Mouse (Mus musculus) MEL (cell line): Measurements from ENCODE around the gene Gm13090. TPM values are rescaled to one million over a fixed set of nuclear protein-coding genes. Genes with fewer than 3 reads are reported as not detected.

Experiments used
- DNase-seq: peaks from one replicate; pipeline ENCODE4 v3.0.0; 2011; ENCODE audit warnings: low read depth, low spot score
- H3K27ac ChIP-seq: 2 replicates; pipeline ENCODE4 v1.5.1; 2012; ENCODE audit warnings: low read depth, mild to moderate bottlenecking, control low read depth, low read length, moderate library complexity; ENCODE audit not compliant: control insufficient read depth
- H3K27me3 ChIP-seq, 2 experiments: fragments of 150-350 bp in 1 of 2; sonication (generic) in 1 of 2; 2 replicates each; pipeline ENCODE4 v1.6.1; 2012; ENCODE audit warnings: low read length in 2 of 2, mild to moderate bottlenecking in 2 of 2, improper control_type of control experiment in 1 of 2, moderate library complexity in 1 of 2; ENCODE audit not compliant: insufficient read depth in 2 of 2, control insufficient read depth in 1 of 2
- H3K36me3 ChIP-seq, 2 experiments: 2 replicates each; pipeline ENCODE4 v1.6.1; 2012 to 2014; ENCODE audit warnings: low read length in 2 of 2, improper control_type of control experiment in 1 of 2, inconsistent platforms in 1 of 2, mild to moderate bottlenecking in 1 of 2; ENCODE audit not compliant: insufficient read depth in 2 of 2, control insufficient read depth in 1 of 2
- H3K4me1 ChIP-seq, 2 experiments: fragments of 150-350 bp in 1 of 2; sonication (generic) in 1 of 2; 2 replicates each; pipeline ENCODE4 v1.6.1; 2012; ENCODE audit warnings: low read length in 2 of 2, improper control_type of control experiment in 1 of 2, mild to moderate bottlenecking in 1 of 2; ENCODE audit not compliant: insufficient read depth in 2 of 2, control insufficient read depth in 1 of 2
- H3K4me3 ChIP-seq, 2 experiments: fragments of 150-350 bp in 1 of 2; sonication (generic) in 1 of 2; 2 replicates each; pipeline ENCODE4 v1.5.1; 2012; ENCODE audit warnings: low read depth in 2 of 2, low read length in 2 of 2, mild to moderate bottlenecking in 2 of 2, moderate library complexity in 2 of 2, control low read depth in 1 of 2, improper control_type of control experiment in 1 of 2; ENCODE audit not compliant: control insufficient read depth in 1 of 2, insufficient read depth in 1 of 2
- H3K79me2 ChIP-seq: 2 replicates; pipeline ENCODE4 v1.6.1; 2012; ENCODE audit warnings: mild to moderate bottlenecking, low read length, moderate library complexity; ENCODE audit not compliant: control insufficient read depth, poor library complexity, insufficient read depth
- H3K9ac ChIP-seq: 2 replicates; pipeline ENCODE4 v1.6.1; 2012; ENCODE audit warnings: low read depth, mild to moderate bottlenecking, control low read depth, low read length, moderate library complexity; ENCODE audit not compliant: control insufficient read depth, poor library complexity, severe bottlenecking
- H3K9me3 ChIP-seq: fragments of 150-350 bp; sonication (generic); replicated peaks from 2 replicates; pipeline ENCODE4 v1.6.1; 2012; ENCODE audit warnings: mild to moderate bottlenecking, low read length, improper control_type of control experiment, moderate library complexity; ENCODE audit not compliant: insufficient read depth
- BHLHE40 ChIP-seq: IDR thresholded peaks from 2 replicates; pipeline ENCODE4 v1.6.1; 2012; ENCODE audit warnings: low read depth, mild to moderate bottlenecking, inconsistent platforms, low read length, improper control_type of control experiment, borderline replicate concordance
- CHD1 ChIP-seq: IDR thresholded peaks from 2 replicates; pipeline ENCODE4 v1.6.1; 2012; ENCODE audit warnings: low read depth, mild to moderate bottlenecking, inconsistent platforms, low read length, improper control_type of control experiment
- CHD2 ChIP-seq: IDR thresholded peaks from 2 replicates; pipeline ENCODE4 v1.6.1; 2011; ENCODE audit warnings: low read length, improper control_type of control experiment
- CTCF ChIP-seq, 3 experiments: IDR thresholded peaks in 2 of 3; conservative IDR thresholded peaks in 1 of 3; 2 replicates each; pipeline ENCODE4 v1.5.1; 2011 to 2012; ENCODE audit warnings: low read length in 3 of 3, low read depth in 2 of 3, mild to moderate bottlenecking in 2 of 3, improper control_type of control experiment in 1 of 3, inconsistent platforms in 1 of 3, mixed read lengths in 1 of 3, moderate library complexity in 1 of 3; ENCODE audit not compliant: control insufficient read depth in 1 of 3, insufficient read depth in 1 of 3, poor library complexity in 1 of 3, severe bottlenecking in 1 of 3
- E2F4 ChIP-seq: IDR thresholded peaks from 2 replicates; pipeline ENCODE4 v1.6.1; 2011; ENCODE audit warnings: low read depth, low read length, improper control_type of control experiment, borderline replicate concordance
- ELF1 ChIP-seq: IDR thresholded peaks from 2 replicates; pipeline ENCODE4 v1.6.1; 2014; ENCODE audit warnings: low read depth, mild to moderate bottlenecking, inconsistent platforms, low read length, improper control_type of control experiment, moderate library complexity
- EP300 ChIP-seq, 2 experiments: IDR thresholded peaks; 2 replicates each; pipeline ENCODE4 v1.6.1; 2011; ENCODE audit warnings: improper control_type of control experiment in 2 of 2, low read length in 2 of 2, low read depth in 1 of 2, mild to moderate bottlenecking in 1 of 2
- GABPA ChIP-seq: IDR thresholded peaks from 2 replicates; pipeline ENCODE4 v1.6.1; 2012; ENCODE audit warnings: low read depth, mild to moderate bottlenecking, inconsistent platforms, low read length, improper control_type of control experiment, moderate library complexity
- HCFC1 ChIP-seq: IDR thresholded peaks from 2 replicates; pipeline ENCODE4 v1.6.1; 2012; ENCODE audit warnings: low read depth, mild to moderate bottlenecking, inconsistent platforms, low read length, improper control_type of control experiment, moderate library complexity
- JUND ChIP-seq: IDR thresholded peaks from 2 replicates; pipeline ENCODE4 v1.6.1; 2011; ENCODE audit warnings: low read depth, mild to moderate bottlenecking, improper control_type of control experiment, low read length
- MAFK ChIP-seq: IDR thresholded peaks from 2 replicates; pipeline ENCODE4 v1.6.1; 2011; ENCODE audit warnings: low read depth, mild to moderate bottlenecking, low read length, improper control_type of control experiment, borderline replicate concordance
- MAX ChIP-seq: IDR thresholded peaks from 2 replicates; pipeline ENCODE4 v1.6.1; 2011; ENCODE audit warnings: low read length, improper control_type of control experiment
- MAZ ChIP-seq: IDR thresholded peaks from 2 replicates; pipeline ENCODE4 v1.6.1; 2012; ENCODE audit warnings: low read depth, mild to moderate bottlenecking, inconsistent platforms, low read length, improper control_type of control experiment
- MEF2A ChIP-seq: IDR thresholded peaks from 2 replicates; pipeline ENCODE4 v1.6.1; 2014; ENCODE audit warnings: low read depth, mild to moderate bottlenecking, inconsistent platforms, low read length, improper control_type of control experiment; ENCODE audit not compliant: poor library complexity, insufficient replicate concordance, severe bottlenecking; ENCODE audit errors: extremely low read depth
- MYC ChIP-seq: IDR thresholded peaks from 2 replicates; pipeline ENCODE4 v1.6.1; 2011; ENCODE audit warnings: low read depth, mild to moderate bottlenecking, low read length, improper control_type of control experiment, moderate library complexity
- NELFE ChIP-seq: IDR thresholded peaks from 2 replicates; pipeline ENCODE4 v1.6.1; 2011; ENCODE audit warnings: low read depth, low read length, improper control_type of control experiment
- POLR2A ChIP-seq, 2 experiments: IDR thresholded peaks; 2 replicates each; pipeline ENCODE4 v1.6.1; 2011 to 2012; ENCODE audit warnings: low read length in 2 of 2, mild to moderate bottlenecking in 2 of 2, control low read depth in 1 of 2, improper control_type of control experiment in 1 of 2, low read depth in 1 of 2, moderate library complexity in 1 of 2; ENCODE audit not compliant: control insufficient read depth in 1 of 2, insufficient read depth in 1 of 2, poor library complexity in 1 of 2
- POLR2AphosphoS2 ChIP-seq: IDR thresholded peaks from 2 replicates; pipeline ENCODE4 v1.6.1; 2011; ENCODE audit warnings: low read length, improper control_type of control experiment
- POLR2AphosphoS5 ChIP-seq: IDR thresholded peaks from 2 replicates; pipeline ENCODE4 v1.6.1; 2012; ENCODE audit warnings: low read depth, borderline replicate concordance, mild to moderate bottlenecking, inconsistent platforms, low read length, moderate library complexity, mixed read lengths
- RAD21 ChIP-seq: IDR thresholded peaks from 2 replicates; pipeline ENCODE4 v1.6.1; 2011; ENCODE audit warnings: mild to moderate bottlenecking, low read depth, low read length, improper control_type of control experiment
- RCOR1 ChIP-seq: IDR thresholded peaks from 2 replicates; pipeline ENCODE4 v1.6.1; 2012; ENCODE audit warnings: low read depth, mild to moderate bottlenecking, inconsistent platforms, low read length, improper control_type of control experiment
- SIN3A ChIP-seq: IDR thresholded peaks from 2 replicates; pipeline ENCODE4 v1.6.1; 2012; ENCODE audit warnings: low read length, improper control_type of control experiment, inconsistent platforms
- SMC3 ChIP-seq: IDR thresholded peaks from 2 replicates; pipeline ENCODE4 v1.6.1; 2011; ENCODE audit warnings: low read depth, low read length, improper control_type of control experiment
- TAL1 ChIP-seq: IDR thresholded peaks from 2 replicates; pipeline ENCODE4 v1.6.1; 2012; ENCODE audit warnings: mild to moderate bottlenecking, inconsistent platforms, low read length, moderate library complexity, mixed read lengths
- TBP ChIP-seq: IDR thresholded peaks from 2 replicates; pipeline ENCODE4 v1.8.0; 2011; ENCODE audit warnings: low read depth, low read length, improper control_type of control experiment
- UBTF ChIP-seq: IDR thresholded peaks from 2 replicates; pipeline ENCODE4 v1.6.1; 2012; ENCODE audit warnings: low read depth, mild to moderate bottlenecking, inconsistent platforms, low read length, improper control_type of control experiment, moderate library complexity, borderline replicate concordance; ENCODE audit not compliant: insufficient read depth
- USF1 ChIP-seq: IDR thresholded peaks from 2 replicates; pipeline ENCODE4 v1.6.1; 2014; ENCODE audit warnings: low read depth, mild to moderate bottlenecking, inconsistent platforms, low read length, improper control_type of control experiment, moderate library complexity
- USF2 ChIP-seq, 2 experiments: IDR thresholded peaks; 2 replicates each; pipeline ENCODE4 v1.6.1; 2011 to 2012; ENCODE audit warnings: improper control_type of control experiment in 2 of 2, low read length in 2 of 2, borderline replicate concordance in 1 of 2, inconsistent platforms in 1 of 2, low read depth in 1 of 2, mild to moderate bottlenecking in 1 of 2; ENCODE audit not compliant: insufficient read depth in 1 of 2
- ZC3H11A ChIP-seq: IDR thresholded peaks from 2 replicates; pipeline ENCODE4 v1.6.1; 2012; ENCODE audit warnings: low read depth, mild to moderate bottlenecking, inconsistent platforms, low read length, improper control_type of control experiment
- ZKSCAN1 ChIP-seq: IDR thresholded peaks from 2 replicates; pipeline ENCODE4 v1.6.1; 2012; ENCODE audit warnings: low read depth, mild to moderate bottlenecking, inconsistent platforms, low read length, improper control_type of control experiment, moderate library complexity
- ZMIZ1 ChIP-seq: IDR thresholded peaks from 2 replicates; pipeline ENCODE4 v1.6.1; 2012; ENCODE audit warnings: low read depth, mild to moderate bottlenecking, inconsistent platforms, low read length, improper control_type of control experiment, moderate library complexity
- ZNF384 ChIP-seq: IDR thresholded peaks from 2 replicates; pipeline ENCODE4 v1.6.1; 2012; ENCODE audit warnings: low read depth, mild to moderate bottlenecking, inconsistent platforms, low read length, improper control_type of control experiment
- polyA plus RNA-seq, 2 experiments: library from polyadenylated mRNA; stranded (reverse) in 1 of 2; unstranded in 1 of 2; fragments of >175 nt in 1 of 2; fragments of >200 nt in 1 of 2; gene quantifications; 2 replicates each; pipeline versions ENCODE4 v1.2.1 to v1.2.4; 2012; ENCODE audit warnings: low replicate concordance in 2 of 2, low read depth in 1 of 2; ENCODE audit not compliant: insufficient read length in 2 of 2, insufficient read depth in 1 of 2, missing spikeins in 1 of 2
- total RNA-seq: library from RNA; depleted of rRNA; stranded (reverse); fragments of 300-350 nt; gene quantifications from 2 replicates; pipeline ENCODE4 v1.2.3, GENCODE M21; 2012

Gm13090 gene
- total and polyA plus RNA-seq, 3 experiments, result not detected

- TF ChIP-seq ZNF384 (no peak), HCFC1 (no peak), MAFK (no peak)
Measured at GRCm38 (mm10) chr4:151051162-151051561, 38.2 kb upstream of the Gm13090 start (continued).

- DNase-seq, result peak; percentile 98
- peaks cover 0 to 7% of the 10 kb centered on the region in 2 experiments; a peak in 1 of 4 replicates for H3K4me1 ChIP-seq
- no peaks in the 10 kb centered on the region for H3K9me3 ChIP-seq
- peak within 1 kb of the TSS; percentile 50 for H3K27ac ChIP-seq
- peak within 1 kb of the TSS; percentile 79 for H3K9ac ChIP-seq
- peaks cover 3 to 6% of the 10 kb centered on the region in 2 experiments; a peak in 3 of 4 replicates for H3K36me3 ChIP-seq
- peaks cover 19% of the 10 kb centered on the region for H3K79me2 ChIP-seq
- no peaks in the 10 kb centered on the region for H3K27me3 ChIP-seq
- peak within 1 kb of the TSS; percentile 77 to 88 for H3K4me3 ChIP-seq
- TF ChIP-seq HCFC1, result peak; percentile 86
- TF ChIP-seq ZC3H11A, result no peak
- no peak for TF ChIP-seq POLR2AphosphoS5
- no peak for TF ChIP-seq E2F4
- TF ChIP-seq POLR2A (IDR thresholded peaks at IDR 0.05; ENCODE audit: control insufficient read depth in 1 of 2, insufficient read depth in 1 of 2, low read depth in 1 of 2, low read length in 2 of 2, poor library complexity in 1 of 2), result peak; percentile 54 to 66; a peak in 2 of 4 replicates
- no peak for TF ChIP-seq ZMIZ1
- no peak for TF ChIP-seq MEF2A
- no peak for TF ChIP-seq USF2 (IDR thresholded peaks at IDR 0.05; ENCODE audit: borderline replicate concordance in 1 of 2, insufficient read depth in 1 of 2, low read depth in 1 of 2, low read length in 2 of 2)
- peak; percentile 80 for TF ChIP-seq NELFE
- no peak for TF ChIP-seq SMC3
- no peak for TF ChIP-seq MAFK
- no peak for TF ChIP-seq USF1
- peak; percentile 32; the same call in 1 of the 2 replicates for TF ChIP-seq POLR2AphosphoS2
- no peak for TF ChIP-seq EP300 (IDR thresholded peaks at IDR 0.05; ENCODE audit: low read depth in 1 of 2, low read length in 2 of 2)
- TF ChIP-seq MYC, result no peak
- TF ChIP-seq ZKSCAN1, result no peak
- peak; percentile 83 for TF ChIP-seq ELF1
- no peak for TF ChIP-seq BHLHE40
- TF ChIP-seq JUND, result no peak
- TF ChIP-seq UBTF, result 0 out of 2 replicates have a peak, but pooled peaks have one; percentile 7
- no peak for TF ChIP-seq RAD21
- TF ChIP-seq SIN3A, result peak; percentile 74
- TF ChIP-seq MAZ, result peak; percentile 6; the same call in 1 of the 2 replicates
- TF ChIP-seq ZNF384, result no peak
- TF ChIP-seq CHD1, result no peak
- TF ChIP-seq CHD2, result peak; percentile 34; the same call in 1 of the 2 replicates
- TF ChIP-seq TBP, result no peak
- TF ChIP-seq GABPA, result no peak
- 0 out of 6 replicates have a peak, but pooled peaks of 1 of the 3 experiments have one; percentile 1 for TF ChIP-seq CTCF (IDR thresholded peaks at IDR 0.05 in 2 of 3, conservative IDR thresholded peaks at IDR 0.05 in 1 of 3; ENCODE audit: control insufficient read depth in 1 of 3, insufficient read depth in 1 of 3, low read depth in 2 of 3, low read length in 3 of 3, poor library complexity in 1 of 3, severe bottlenecking in 1 of 3)
- no peak for TF ChIP-seq RCOR1
- TF ChIP-seq MAX, result no peak; the same call in 1 of the 2 replicates
- no peak for TF ChIP-seq TAL1
Measured at GRCm38 (mm10) chr4:151057347-151058321, 31.7 kb upstream of the Gm13090 start, which contains the start of gene Vamp3. Gene Vamp3, minus strand, starts transcription at chr4:151057963.
